In genomic region chr14:62928101-62928541, GRCm38 (mm10) we compare ENCODE assay signal across 15 mouse cellular contexts. TPM values are rescaled to one million over a fixed set of nuclear protein-coding genes. Genes with fewer than 3 reads are reported as not detected.
DNase-seq lines count a peak whose midpoint lies in the region; ATAC-seq lines count a peak whose summit lies in the region.
"Had no signal": no experiment of that assay in that cellular context is flagged by ENCODE, and none has a peak within 500 bp of the region (broad histone marks: within the 10 kb centered on the region; RNA-seq: fewer than 3 reads in every experiment).

No protein-coding gene starts in this region.

- no peaks in the 10 kb centered on the region for H3K4me1 ChIP-seq in hindbrain, embryonic 15.5 days (replicated peaks)
- H3K4me1 ChIP-seq: neural tube, embryonic 12.5 days had no signal

- ATAC-seq in hindbrain, embryonic 15.5 days (ENCODE audit: low FRiP score, low read depth): no peak
- ATAC-seq: liver, postnatal 0 days had no signal

- no peaks in the 10 kb centered on the region for H3K9me3 ChIP-seq in hindbrain, embryonic 15.5 days
- H3K9me3 ChIP-seq: neural tube, embryonic 12.5 days had no signal

- WGBS in hindbrain, embryonic 15.5 days: 65% methylated on average over 5 of the region's 5 CpGs

- intact Hi-C loops in left cerebral cortex, postnatal 10 days (cut with DNase I): no loop called here

- H3K4me2 ChIP-seq in hindbrain, embryonic 15.5 days: no peak overlapping the region
- H3K4me2 ChIP-seq: midbrain, embryonic 11.5 days; neural tube, embryonic 12.5 days had no signal

- peak overlapping the region; percentile 7 for H3K27ac ChIP-seq in hindbrain, embryonic 15.5 days (replicated peaks)
- H3K27ac ChIP-seq: kidney, postnatal 0 days; neural tube, embryonic 12.5 days had no signal

- no peaks in the 10 kb centered on the region for H3K36me3 ChIP-seq in hindbrain, embryonic 15.5 days

- no peak overlapping the region for H3K4me3 ChIP-seq in hindbrain, embryonic 15.5 days
- H3K4me3 ChIP-seq: neural tube, embryonic 12.5 days had no signal

- DNase-seq in left cerebral cortex, adult 9 months (ENCODE audit: low spot score in 2 of 2): peak; percentile 9 to 59
- no peak for DNase-seq in left cerebral cortex, postnatal 10 days (ENCODE audit: extremely low spot score in 1 of 2, low spot score in 2 of 2)
- DNase-seq in thymus, postnatal 0 days (ENCODE audit: low spot score): peak; percentile 21
- DNase-seq in thymus, postnatal 36 days: no peak
- DNase-seq in telencephalon, adult 2 months (ENCODE audit: low read depth, low spot score): peak; percentile 59
- DNase-seq in cerebellum, postnatal 10 days: no peak
- DNase-seq: cerebellum, adult 2 months; liver, postnatal 0 days had no signal

- no peaks in the 10 kb centered on the region for H3K27me3 ChIP-seq in hindbrain, embryonic 15.5 days
- H3K27me3 ChIP-seq: neural tube, embryonic 12.5 days had no signal

- H3K9ac ChIP-seq in hindbrain, embryonic 15.5 days: no peak overlapping the region
- H3K9ac ChIP-seq: liver, postnatal 0 days; neural tube, embryonic 12.5 days had no signal

RNA-seq across cellular contexts. Expression of gene Defb48, which starts 56.2 kb away (rescaled TPM):
- total RNA-seq in left cerebral cortex, postnatal 10 days (2021): not detected
- not detected in 2 replicates for polyA plus RNA-seq in thymus, postnatal 0 days (2015; fragmentation: Nextera tagmentation; extraction: Ambion mirVana)
- polyA plus RNA-seq in hindbrain, embryonic 15.5 days (2015; fragmentation: Nextera tagmentation; extraction: Ambion mirVana): not detected in 2 replicates
- polyA plus RNA-seq: cerebellum, adult 2 months; kidney, postnatal 0 days; limb, embryonic 11.5 days; liver, postnatal 0 days; midbrain, embryonic 11.5 days; neural tube, embryonic 12.5 days; spleen, adult 2 months; urinary bladder, adult 2 months had no signal

Comparison
In these comparisons a context has a peak if more than half of its experiments do, and no peak if none do; other contexts are left out.
1. DNase-seq: peak in left cerebral cortex, adult 9 months (2 of 2), thymus, postnatal 0 days (single experiment) and telencephalon, adult 2 months (single experiment); none in left cerebral cortex, postnatal 10 days (0 of 2), thymus, postnatal 36 days (0 of 2) and cerebellum, postnatal 10 days (0 of 2).